Mouse (Mus musculus) megakaryocyte, embryonic 14.5 days (primary cell): ENCODE measurements around the gene Lama5.

Experiments used
- FLI1 ChIP-seq: IDR thresholded peaks from 2 replicates; pipeline ENCODE4 v1.6.1; 2012; ENCODE audit warnings: low read length, inconsistent platforms, mixed read lengths
- GATA1 ChIP-seq: IDR thresholded peaks from 3 replicates; pipeline ENCODE4 v1.6.1; 2012; ENCODE audit warnings: mixed read lengths, low read length, inconsistent platforms, borderline replicate concordance

- TF ChIP-seq GATA1 (no peak), FLI1 (no peak)
These were observed 7.6 kb upstream of the Lama5 start for GRCm38 (mm10) chr2:180233101-180233904.
